Mouse (Mus musculus): ENCODE results near the gene Bbs7. TPM values are rescaled to one million over a fixed set of nuclear protein-coding genes. Genes with fewer than 3 reads are reported as not detected.

Bbs7 gene
- polyA plus RNA-seq, 1 experiment from 2014 or later = 10.3 TPM

GRCm38 (mm10) chr3:36559606-36560005 lies 53.7 kb downstream of the Bbs7 start:
- Histone ChIP-seq H3K9ac (ENCODE audit: low read depth, low read length) (no peak overlapping the region), H3K36me3 (ENCODE audit: control insufficient read depth, insufficient read depth, low read length) (peaks cover 12% of the 10 kb centered on the region), H3K4me2 (ENCODE audit: low read depth, low read length) (no peak overlapping the region), H3K27me3 (replicated peaks; ENCODE audit: control insufficient read depth, insufficient read depth, low read length) (no peaks in the 10 kb centered on the region), H3K9me3 (ENCODE audit: control insufficient read depth, low read length) (no peaks in the 10 kb centered on the region), H3K4me1 (ENCODE audit: control insufficient read depth, insufficient read depth, low read length) (no peaks in the 10 kb centered on the region), H3K27ac (ENCODE audit: low read length) (no peak overlapping the region), H3K4me3 (ENCODE audit: low read length) (no peak overlapping the region)
- ATAC-seq = peak; percentile 38; the same call in 1 of the 2 replicates
- 80% methylated on average over 4 of the region's 4 CpGs for WGBS

- Histone ChIP-seq H3K4me2 (ENCODE audit: low read depth, low read length) (no peak overlapping the region), H3K4me3 (ENCODE audit: low read length) (no peak overlapping the region), H3K27me3 (replicated peaks; ENCODE audit: control insufficient read depth, insufficient read depth, low read length) (no peaks in the 10 kb centered on the region), H3K4me1 (ENCODE audit: control insufficient read depth, insufficient read depth, low read length) (no peaks in the 10 kb centered on the region), H3K9ac (ENCODE audit: low read depth, low read length) (no peak overlapping the region), H3K27ac (ENCODE audit: low read length) (no peak overlapping the region), H3K9me3 (ENCODE audit: control insufficient read depth, low read length) (no peaks in the 10 kb centered on the region), H3K36me3 (ENCODE audit: control insufficient read depth, insufficient read depth, low read length) (0 out of 2 replicates have a peak, but pooled peaks cover 3% of the 10 kb centered on the region)
- WGBS = 89% methylated on average over 1 of the region's 1 CpGs
- peak; percentile 65 for ATAC-seq
Observed at GRCm38 (mm10) chr3:36557601-36558000, 55.7 kb downstream of the Bbs7 start.

GRCm38 (mm10) chr3:36552406-36553047 lies 60.8 kb downstream of the Bbs7 start, which contains the start of gene Exosc9:
Gene Exosc9 (plus strand): TSS chr3:36552606.
- Histone ChIP-seq H3K36me3 (ENCODE audit: control insufficient read depth, insufficient read depth, low read length) (0 out of 2 replicates have a peak, but pooled peaks cover 3% of the 10 kb centered on the region), H3K27ac (ENCODE audit: low read length) (peak within 1 kb of the TSS; percentile 30)

GRCm38 (mm10) chr3:36551851-36552384 lies 61.4 kb downstream of the Bbs7 start:
- H3K9me3 ChIP-seq (ENCODE audit: control insufficient read depth, low read length) = no peaks in the 10 kb centered on the region
- no peaks in the 10 kb centered on the region for H3K36me3 ChIP-seq (ENCODE audit: control insufficient read depth, insufficient read depth, low read length)
- 15% methylated on average over 12 of the region's 12 CpGs for WGBS
- peak overlapping the region; percentile 52 for H3K9ac ChIP-seq (ENCODE audit: low read depth, low read length)
- peaks cover 10% of the 10 kb centered on the region for H3K4me1 ChIP-seq (ENCODE audit: control insufficient read depth, insufficient read depth, low read length)
- no peaks in the 10 kb centered on the region for H3K27me3 ChIP-seq (replicated peaks; ENCODE audit: control insufficient read depth, insufficient read depth, low read length)
- H3K4me3 ChIP-seq (ENCODE audit: low read length) = peak overlapping the region; percentile 73
- peak; percentile 62 for ATAC-seq
- H3K4me2 ChIP-seq (ENCODE audit: low read depth, low read length) = peak overlapping the region; percentile 84
- H3K27ac ChIP-seq (ENCODE audit: low read length) = peak overlapping the region; percentile 3; the same call in 1 of the 2 replicates

More at GRCm38 (mm10) chr3:36552406-36553047, 60.8 kb downstream of the Bbs7 start, which contains the start of gene Exosc9:
- WGBS = 0% methylated on average over 39 of the region's 39 CpGs
- no peaks in the 10 kb centered on the region for H3K27me3 ChIP-seq (replicated peaks; ENCODE audit: control insufficient read depth, insufficient read depth, low read length)
- peak within 1 kb of the TSS; percentile 73 for H3K4me3 ChIP-seq (ENCODE audit: low read length)
- H3K4me1 ChIP-seq (ENCODE audit: control insufficient read depth, insufficient read depth, low read length) = peaks cover 10% of the 10 kb centered on the region
- peak within 1 kb of the TSS; percentile 75 for H3K9ac ChIP-seq (ENCODE audit: low read depth, low read length)
- ATAC-seq = peak; percentile 95
- peak within 1 kb of the TSS; percentile 84 for H3K4me2 ChIP-seq (ENCODE audit: low read depth, low read length)
- no peaks in the 10 kb centered on the region for H3K9me3 ChIP-seq (ENCODE audit: control insufficient read depth, low read length)

GRCm38 (mm10) chr3:36551343-36551742 lies 61.9 kb downstream of the Bbs7 start:
- Histone ChIP-seq H3K4me1 (ENCODE audit: control insufficient read depth, insufficient read depth, low read length) (peaks cover 10% of the 10 kb centered on the region), H3K4me3 (ENCODE audit: low read length) (no peak overlapping the region), H3K9me3 (ENCODE audit: control insufficient read depth, low read length) (no peaks in the 10 kb centered on the region), H3K36me3 (ENCODE audit: control insufficient read depth, insufficient read depth, low read length) (no peaks in the 10 kb centered on the region), H3K27me3 (replicated peaks; ENCODE audit: control insufficient read depth, insufficient read depth, low read length) (no peaks in the 10 kb centered on the region), H3K27ac (ENCODE audit: low read length) (no peak overlapping the region; the same call in 1 of the 2 replicates), H3K9ac (ENCODE audit: low read depth, low read length) (no peak overlapping the region), H3K4me2 (ENCODE audit: low read depth, low read length) (peak overlapping the region; percentile 84)
- ATAC-seq = no peak
- 52% methylated on average over 9 of the region's 9 CpGs for WGBS

GRCm38 (mm10) chr3:36544961-36545360 lies 68.3 kb downstream of the Bbs7 start:
- no peak overlapping the region for H3K27ac ChIP-seq (ENCODE audit: low read length)
- H3K36me3 ChIP-seq (ENCODE audit: control insufficient read depth, insufficient read depth, low read length) = no peaks in the 10 kb centered on the region
- 78% methylated on average over 3 of the region's 3 CpGs for WGBS
- H3K4me1 ChIP-seq (ENCODE audit: control insufficient read depth, insufficient read depth, low read length) = no peaks in the 10 kb centered on the region
- H3K9me3 ChIP-seq (ENCODE audit: control insufficient read depth, low read length) = no peaks in the 10 kb centered on the region
- no peak overlapping the region for H3K4me2 ChIP-seq (ENCODE audit: low read depth, low read length)
- ATAC-seq = no peak
- no peaks in the 10 kb centered on the region for H3K27me3 ChIP-seq (replicated peaks; ENCODE audit: control insufficient read depth, insufficient read depth, low read length)
- H3K4me3 ChIP-seq (ENCODE audit: low read length) = no peak overlapping the region
- no peak overlapping the region for H3K9ac ChIP-seq (ENCODE audit: low read depth, low read length)

- Histone ChIP-seq H3K9ac (ENCODE audit: low read depth, low read length) (no peak overlapping the region), H3K4me1 (ENCODE audit: control insufficient read depth, insufficient read depth, low read length) (no peaks in the 10 kb centered on the region), H3K36me3 (ENCODE audit: control insufficient read depth, insufficient read depth, low read length) (no peaks in the 10 kb centered on the region), H3K27me3 (replicated peaks; ENCODE audit: control insufficient read depth, insufficient read depth, low read length) (no peaks in the 10 kb centered on the region), H3K4me3 (ENCODE audit: low read length) (no peak overlapping the region), H3K9me3 (ENCODE audit: control insufficient read depth, low read length) (no peaks in the 10 kb centered on the region), H3K4me2 (ENCODE audit: low read depth, low read length) (no peak overlapping the region), H3K27ac (ENCODE audit: low read length) (no peak overlapping the region)
- WGBS = 88% methylated on average over 2 of the region's 2 CpGs
- no peak for ATAC-seq
Observed at GRCm38 (mm10) chr3:36541399-36541798, 71.9 kb downstream of the Bbs7 start.

GRCm38 (mm10) chr3:36540756-36541155 lies 72.5 kb downstream of the Bbs7 start:
- H3K9me3 ChIP-seq (ENCODE audit: control insufficient read depth, low read length) = no peaks in the 10 kb centered on the region
- 62% methylated on average over 2 of the region's 2 CpGs for WGBS
- no peak for ATAC-seq
- no peak overlapping the region for H3K4me3 ChIP-seq (ENCODE audit: low read length)
- H3K36me3 ChIP-seq (ENCODE audit: control insufficient read depth, insufficient read depth, low read length) = no peaks in the 10 kb centered on the region
- no peaks in the 10 kb centered on the region for H3K4me1 ChIP-seq (ENCODE audit: control insufficient read depth, insufficient read depth, low read length)
- H3K27me3 ChIP-seq (replicated peaks; ENCODE audit: control insufficient read depth, insufficient read depth, low read length) = no peaks in the 10 kb centered on the region
- no peak overlapping the region for H3K9ac ChIP-seq (ENCODE audit: low read depth, low read length)
- H3K27ac ChIP-seq (ENCODE audit: low read length) = no peak overlapping the region
- H3K4me2 ChIP-seq (ENCODE audit: low read depth, low read length) = no peak overlapping the region

- Histone ChIP-seq H3K36me3 (ENCODE audit: control insufficient read depth, insufficient read depth, low read length) (no peaks in the 10 kb centered on the region), H3K27me3 (replicated peaks; ENCODE audit: control insufficient read depth, insufficient read depth, low read length) (no peaks in the 10 kb centered on the region), H3K9me3 (ENCODE audit: control insufficient read depth, low read length) (0 out of 2 replicates have a peak, but pooled peaks cover 9% of the 10 kb centered on the region), H3K4me1 (ENCODE audit: control insufficient read depth, insufficient read depth, low read length) (peaks cover 6% of the 10 kb centered on the region), H3K27ac (ENCODE audit: low read length) (no peak overlapping the region), H3K4me3 (ENCODE audit: low read length) (no peak overlapping the region), H3K4me2 (ENCODE audit: low read depth, low read length) (no peak overlapping the region), H3K9ac (ENCODE audit: low read depth, low read length) (no peak overlapping the region)
- ATAC-seq = no peak
- WGBS = 85% methylated on average over 4 of the region's 4 CpGs
Observed at GRCm38 (mm10) chr3:36537701-36538470, 75.4 kb downstream of the Bbs7 start.
